Mouse (Mus musculus): ENCODE results near the gene Grik5.

- TF ChIP-seq CTCF (IDR thresholded peaks at IDR 0.05; ENCODE audit: control insufficient read depth, insufficient read depth, low read length) = no peak
- TF ChIP-seq POLR2A (IDR thresholded peaks at IDR 0.05; ENCODE audit: borderline replicate concordance, control insufficient read depth, low read depth, low read length) = no peak
These were observed 104.2 kb downstream of the Grik5 start for GRCm38 (mm10) chr7:24967966-24968365.
